Mouse (Mus musculus) liver, embryonic 11.5 days (tissue): ENCODE results near the gene Oip5. TPM values are rescaled to one million over a fixed set of nuclear protein-coding genes. Genes with fewer than 3 reads are reported as not detected.
A peak's percentile ranks its signal among the peaks of the same experiment; 100 is the strongest.

Source experiments
- ATAC-seq: fragments of 200-750 bp; cut with Nextera tagmentation; replicated peaks from 2 replicates; pipeline ENCODE4 v1.8.0; 2017; ENCODE audit warnings: moderate number of reproducible peaks, mild to moderate bottlenecking, moderate TSS enrichment, moderate library complexity; ENCODE audit not compliant: low FRiP score
- DNase-seq: peaks from one replicate; pipeline ENCODE4 v3.0.0-alpha.2; 2017; ENCODE audit warnings: low spot score
- H3K27ac ChIP-seq: fragments of 300-500 bp; sonication (generic); 2 replicates; pipeline ENCODE4 v1.5.1; 2014; ENCODE audit warnings: mild to moderate bottlenecking, low read depth, low read length, control low read depth
- H3K27me3 ChIP-seq: fragments of 300-500 bp; sonication (generic); replicated peaks from 2 replicates; pipeline ENCODE4 v1.6.1; 2014; ENCODE audit warnings: low read length, mixed read lengths; ENCODE audit not compliant: control insufficient read depth, insufficient read depth
- H3K36me3 ChIP-seq: fragments of 300-500 bp; sonication (generic); 2 replicates; pipeline ENCODE4 v1.6.1; 2014; ENCODE audit warnings: mild to moderate bottlenecking, low read length, moderate library complexity, mixed read lengths; ENCODE audit not compliant: control insufficient read depth, insufficient read depth
- H3K4me1 ChIP-seq: fragments of 300-500 bp; sonication (generic); replicated peaks from 2 replicates; pipeline ENCODE4 v1.6.1; 2014; ENCODE audit warnings: low read length, mixed read lengths; ENCODE audit not compliant: control insufficient read depth, insufficient read depth
- H3K4me2 ChIP-seq: fragments of 300-500 bp; sonication (generic); 2 replicates; pipeline ENCODE4 v1.6.1; 2014; ENCODE audit warnings: mild to moderate bottlenecking, control low read depth, moderate library complexity
- H3K4me3 ChIP-seq: fragments of 300-500 bp; sonication (generic); 2 replicates; pipeline ENCODE4 v1.5.1; 2014; ENCODE audit warnings: low read depth, low read length, control low read depth
- H3K9ac ChIP-seq: fragments of 300-500 bp; sonication (generic); 2 replicates; pipeline ENCODE4 v1.6.1; 2014; ENCODE audit warnings: low read depth, low read length, control low read depth
- H3K9me3 ChIP-seq: fragments of 300-500 bp; sonication (generic); 2 replicates; pipeline ENCODE4 v1.6.1; 2016; ENCODE audit warnings: low read length, inconsistent platforms, mixed read lengths; ENCODE audit not compliant: control insufficient read depth
- WGBS: fragments of 180-500 bp; shearing (Covaris S2); extraction: QIAGEN DNeasy Blood & Tissue Kit; methylation state at CpG from one replicate; pipeline ENCODE4 v1.1.7; 2014; 5-methylcytosine and 5-hydroxymethylcytosine counted together
- polyA plus RNA-seq: library from polyadenylated mRNA; unstranded; fragments of >200 nt; fragmentation: Nextera tagmentation; extraction: Ambion mirVana; gene quantifications from 2 replicates; pipeline ENCODE4 v1.2.1, GENCODE M21; 2014

The Oip5 gene
- polyA plus RNA-seq, 1 experiment from 2014 or later, result 47.7 TPM

- WGBS, result under 1% methylated on average over 61 of the region's 61 CpGs
- Histone ChIP-seq H3K4me2 (peak overlapping the region; percentile 84), H3K27ac (peak overlapping the region; percentile 94), H3K4me1 (peaks cover 12% of the 10 kb centered on the region), H3K27me3 (no peaks in the 10 kb centered on the region), H3K9me3 (no peaks in the 10 kb centered on the region), H3K9ac (peak overlapping the region; percentile 100), H3K4me3 (peak overlapping the region; percentile 95), H3K36me3 (peaks cover 12% of the 10 kb centered on the region)
- DNase-seq (peak; percentile 93), ATAC-seq (peak; percentile 95)
These were observed 23.9 kb downstream of the Oip5 start for GRCm38 (mm10) chr2:119594113-119594981.

DNA sequence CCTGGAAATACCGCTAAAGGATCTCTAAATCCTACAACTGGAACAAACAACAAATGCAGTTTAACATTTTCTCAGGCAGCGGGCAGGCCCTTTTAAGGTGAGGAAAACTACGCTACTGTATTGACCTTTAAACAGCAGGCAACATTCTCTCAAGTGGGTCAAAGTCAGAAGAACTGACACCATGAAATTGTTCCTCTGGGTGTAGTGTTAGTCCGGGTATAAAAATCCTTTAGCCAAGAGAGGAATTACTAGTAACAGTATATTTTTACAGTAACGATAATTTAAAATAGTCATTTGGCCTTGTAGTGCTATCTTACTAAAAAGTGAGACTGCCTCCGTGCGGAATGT lies 24.5 kb downstream of the Oip5 start:
- WGBS, result 12% methylated on average over 7 of the region's 7 CpGs
- H3K4me1 ChIP-seq, result peaks cover 12% of the 10 kb centered on the region
- H3K27ac ChIP-seq, result peak overlapping the region; percentile 79
- peaks cover 11% of the 10 kb centered on the region for H3K36me3 ChIP-seq
- H3K27me3 ChIP-seq, result no peaks in the 10 kb centered on the region
- H3K9me3 ChIP-seq, result no peaks in the 10 kb centered on the region
- H3K4me2 ChIP-seq, result peak overlapping the region; percentile 84
- peak overlapping the region; percentile 95 for H3K4me3 ChIP-seq
- DNase-seq (no peak), ATAC-seq (peak; percentile 19; the same call in 1 of the 2 replicates)
- peak overlapping the region; percentile 100 for H3K9ac ChIP-seq

DNA sequence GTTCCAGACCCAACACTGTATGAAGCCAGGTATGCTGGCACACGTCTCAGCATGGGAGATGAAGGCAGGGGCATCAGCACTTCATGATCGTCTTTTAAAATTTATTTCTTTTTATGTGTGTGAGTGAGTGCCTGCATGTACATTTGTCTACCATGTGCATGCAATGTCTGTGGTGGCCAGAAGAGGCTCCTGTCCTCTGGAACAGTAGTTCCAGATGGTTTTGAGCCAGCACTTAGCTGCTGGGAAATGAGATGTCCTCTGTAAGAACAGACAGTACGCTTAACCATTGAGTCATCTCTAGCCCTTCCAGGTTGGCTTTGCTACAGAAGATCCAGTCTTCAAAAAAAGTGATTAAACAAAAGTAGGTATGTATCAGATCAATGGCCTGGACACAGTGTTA lies 27.0 kb downstream of the Oip5 start:
- H3K9me3 ChIP-seq, result no peaks in the 10 kb centered on the region

GRCm38 (mm10) chr2:119587383-119587782 lies 30.9 kb downstream of the Oip5 start:
- Histone ChIP-seq H3K4me3 (no peak overlapping the region), H3K4me2 (no peak overlapping the region), H3K9me3 (no peaks in the 10 kb centered on the region), H3K27me3 (no peaks in the 10 kb centered on the region), H3K4me1 (0 out of 2 replicates have a peak, but pooled peaks cover 2% of the 10 kb centered on the region), H3K9ac (no peak overlapping the region), H3K27ac (no peak overlapping the region), H3K36me3 (no peaks in the 10 kb centered on the region; the same call in 1 of the 2 replicates)
- peak; percentile 42 for DNase-seq
- ATAC-seq, result peak; percentile 56; the same call in 1 of the 2 replicates
- WGBS, result 11% methylated on average over 4 of the region's 4 CpGs

More for the DNA sequence above, 27.0 kb downstream of the Oip5 start:
- ATAC-seq (no peak), DNase-seq (no peak)
- no peak overlapping the region for H3K4me2 ChIP-seq
- WGBS, result 84% methylated on average over 3 of the region's 3 CpGs
- H3K4me1 ChIP-seq, result peaks cover 7% of the 10 kb centered on the region
- no peak overlapping the region for H3K27ac ChIP-seq
- H3K9ac ChIP-seq, result no peak overlapping the region
- H3K4me3 ChIP-seq, result no peak overlapping the region
- no peaks in the 10 kb centered on the region for H3K27me3 ChIP-seq
- peaks cover under 1% of the 10 kb centered on the region; the same call in 1 of the 2 replicates for H3K36me3 ChIP-seq

GRCm38 (mm10) chr2:119584282-119584681 lies 34.0 kb downstream of the Oip5 start:
- no peak overlapping the region for H3K4me3 ChIP-seq
- H3K4me1 ChIP-seq, result 0 out of 2 replicates have a peak, but pooled peaks cover 2% of the 10 kb centered on the region
- WGBS, result 65% methylated on average over 8 of the region's 8 CpGs
- no peak for ATAC-seq
- DNase-seq, result no peak
- no peaks in the 10 kb centered on the region for H3K27me3 ChIP-seq
- H3K9ac ChIP-seq, result no peak overlapping the region
- no peak overlapping the region for H3K27ac ChIP-seq
- H3K9me3 ChIP-seq, result no peaks in the 10 kb centered on the region
- H3K36me3 ChIP-seq, result no peaks in the 10 kb centered on the region; the same call in 1 of the 2 replicates
- H3K4me2 ChIP-seq, result no peak overlapping the region

- H3K9ac ChIP-seq, result no peak overlapping the region
- H3K4me2 ChIP-seq, result no peak overlapping the region
- no peak for ATAC-seq
- no peaks in the 10 kb centered on the region; the same call in 1 of the 2 replicates for H3K36me3 ChIP-seq
- H3K27me3 ChIP-seq, result no peaks in the 10 kb centered on the region
- H3K4me1 ChIP-seq, result 0 out of 2 replicates have a peak, but pooled peaks cover 2% of the 10 kb centered on the region
- no peak overlapping the region for H3K4me3 ChIP-seq
- no peak for DNase-seq
- H3K27ac ChIP-seq, result no peak overlapping the region
- 40% methylated on average over 2 of the region's 2 CpGs for WGBS
- H3K9me3 ChIP-seq, result no peaks in the 10 kb centered on the region
These were observed 34.8 kb downstream of the Oip5 start for GRCm38 (mm10) chr2:119583439-119583838.

DNA sequence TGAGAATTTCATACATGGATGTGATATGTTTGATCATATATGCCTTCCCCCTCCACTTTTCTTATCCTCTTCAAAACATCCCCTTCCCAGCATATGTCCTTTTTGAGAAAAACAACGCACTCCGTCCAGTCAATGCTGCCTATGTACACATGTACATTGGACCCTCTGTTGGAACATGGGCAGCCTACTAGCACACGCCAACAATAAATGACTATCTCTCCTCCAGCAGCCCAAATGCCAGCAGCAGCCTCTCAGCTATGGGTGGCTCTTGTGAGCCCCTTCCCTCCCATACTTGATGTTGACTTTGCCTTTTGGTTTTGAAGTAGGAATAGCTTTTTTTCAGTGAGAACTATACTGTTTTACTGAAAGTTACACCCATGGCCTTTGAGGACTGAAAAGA lies 36.7 kb downstream of the Oip5 start:
- 83% methylated on average over 3 of the region's 3 CpGs for WGBS
- H3K9ac ChIP-seq, result no peak overlapping the region
- H3K4me1 ChIP-seq, result 0 out of 2 replicates have a peak, but pooled peaks cover 2% of the 10 kb centered on the region
- no peaks in the 10 kb centered on the region for H3K9me3 ChIP-seq
- no peaks in the 10 kb centered on the region for H3K27me3 ChIP-seq
- no peak overlapping the region for H3K27ac ChIP-seq
- H3K4me3 ChIP-seq, result no peak overlapping the region
- H3K36me3 ChIP-seq, result no peaks in the 10 kb centered on the region
- H3K4me2 ChIP-seq, result no peak overlapping the region
- no peak for DNase-seq
- ATAC-seq, result no peak

DNA sequence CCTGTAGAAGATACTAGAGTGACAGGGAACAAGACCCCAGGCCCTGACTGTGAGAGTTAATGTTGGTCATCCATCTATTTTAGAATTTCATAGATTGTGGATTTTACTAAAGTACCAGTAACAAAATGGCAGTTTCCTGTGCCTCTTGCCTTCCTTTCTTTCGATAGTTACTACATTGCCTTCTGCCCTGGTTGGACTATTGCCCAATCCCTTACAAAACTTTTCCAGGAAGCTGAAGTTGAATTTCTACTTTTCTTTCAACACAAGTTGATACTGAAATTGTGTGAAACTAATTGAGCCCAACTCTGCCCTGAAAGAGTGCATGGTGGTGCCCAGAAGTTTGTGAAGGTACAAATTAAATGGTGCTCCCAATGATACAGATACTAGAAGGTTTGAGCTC lies 45.8 kb downstream of the Oip5 start:
- no peak for DNase-seq
- H3K9me3 ChIP-seq, result no peaks in the 10 kb centered on the region

More for the DNA sequence above, 45.8 kb downstream of the Oip5 start:
- Histone ChIP-seq H3K27ac (no peak overlapping the region), H3K9ac (no peak overlapping the region), H3K4me1 (no peaks in the 10 kb centered on the region), H3K4me2 (no peak overlapping the region), H3K27me3 (no peaks in the 10 kb centered on the region), H3K36me3 (no peaks in the 10 kb centered on the region; the same call in 1 of the 2 replicates), H3K4me3 (no peak overlapping the region)
- 84% methylated on average over 1 of the region's 1 CpGs for WGBS
- no peak for ATAC-seq
